Comparison of ENCODE assay signal across 15 mouse cellular contexts in the genomic region with DNA sequence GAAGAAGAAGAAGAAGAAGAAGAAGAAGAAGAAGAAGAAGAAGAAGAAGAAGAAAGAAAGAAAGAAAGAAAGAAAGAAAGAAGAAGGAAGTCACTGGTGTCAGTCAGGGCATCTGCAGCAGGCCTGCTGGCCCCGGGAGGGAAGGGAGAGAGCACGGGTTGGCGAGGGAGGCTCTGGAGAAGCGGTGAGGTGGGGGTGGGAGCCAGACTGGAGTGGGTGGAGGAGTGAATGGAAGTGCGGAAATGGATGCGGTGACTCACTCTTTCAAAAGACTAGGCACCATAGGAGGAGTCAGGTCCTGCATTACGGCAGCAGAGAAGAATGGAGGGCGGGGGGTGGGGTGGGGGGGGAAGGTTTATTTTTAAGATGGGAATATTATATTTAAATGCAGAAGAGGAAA. TPM values are rescaled to one million over a fixed set of nuclear protein-coding genes. Genes with fewer than 3 reads are reported as not detected.
DNase-seq lines count a peak whose midpoint lies in the region; ATAC-seq lines count a peak whose summit lies in the region.
"Had no signal": no experiment of that assay in that cellular context is flagged by ENCODE, and none has a peak within 500 bp of the region (broad histone marks: within the 10 kb centered on the region; RNA-seq: fewer than 3 reads in every experiment).

No protein-coding gene starts in this region.

- H3K9ac ChIP-seq in forebrain, embryonic 13.5 days = no peak overlapping the region
- H3K9ac ChIP-seq in forebrain, embryonic 11.5 days (ENCODE audit: low read length) = no peak overlapping the region
- H3K9ac ChIP-seq: forebrain, postnatal 0 days; hindbrain, embryonic 15.5 days; limb, embryonic 12.5 days had no signal

- H3K4me3 ChIP-seq in forebrain, embryonic 13.5 days = no peak overlapping the region
- H3K4me3 ChIP-seq in forebrain, embryonic 11.5 days (ENCODE audit: low read depth, low read length) = no peak overlapping the region
- H3K4me3 ChIP-seq: hindbrain, embryonic 15.5 days; limb, embryonic 12.5 days had no signal

- intact Hi-C loops in left cerebral cortex, postnatal 36 days (cut with DNase I) = no loop called here

- WGBS in forebrain, embryonic 13.5 days = 77% methylated on average over 8 of the region's 8 CpGs
- 84% methylated on average over 8 of the region's 8 CpGs for WGBS in forebrain, embryonic 11.5 days

- H3K27me3 ChIP-seq in forebrain, embryonic 13.5 days = 0 out of 2 replicates have a peak, but pooled peaks cover 3% of the 10 kb centered on the region
- 0 out of 2 replicates have a peak, but pooled peaks cover 2% of the 10 kb centered on the region for H3K27me3 ChIP-seq in forebrain, embryonic 11.5 days (ENCODE audit: control insufficient read depth, insufficient read depth, low read length)
- H3K27me3 ChIP-seq: hindbrain, embryonic 15.5 days; limb, embryonic 12.5 days; Patski had no signal

- no peaks in the 10 kb centered on the region for H3K9me3 ChIP-seq in forebrain, embryonic 13.5 days (replicated peaks)
- no peaks in the 10 kb centered on the region for H3K9me3 ChIP-seq in forebrain, embryonic 11.5 days (ENCODE audit: control insufficient read depth, low read length)
- H3K9me3 ChIP-seq: hindbrain, embryonic 15.5 days had no signal

- no peak for ATAC-seq in forebrain, embryonic 13.5 days
- no peak for ATAC-seq in forebrain, embryonic 11.5 days (replicated peaks; ENCODE audit: low FRiP score)
- ATAC-seq: forebrain, postnatal 0 days; Patski had no signal

- H3K4me1 ChIP-seq in forebrain, embryonic 13.5 days = peaks cover 22% of the 10 kb centered on the region
- peaks cover 11% of the 10 kb centered on the region; the same call in 1 of the 2 replicates for H3K4me1 ChIP-seq in forebrain, embryonic 11.5 days (replicated peaks; ENCODE audit: control insufficient read depth, insufficient read depth, low read length)

- no peak overlapping the region for H3K4me2 ChIP-seq in forebrain, embryonic 13.5 days
- H3K4me2 ChIP-seq in forebrain, embryonic 11.5 days (ENCODE audit: low read depth, low read length, severe bottlenecking) = no peak overlapping the region
- H3K4me2 ChIP-seq: hindbrain, embryonic 15.5 days; limb, embryonic 12.5 days had no signal

- no peak overlapping the region for H3K27ac ChIP-seq in forebrain, embryonic 13.5 days
- no peak overlapping the region for H3K27ac ChIP-seq in forebrain, embryonic 11.5 days (ENCODE audit: low read depth, low read length)
- H3K27ac ChIP-seq: hindbrain, embryonic 15.5 days; limb, embryonic 12.5 days had no signal

- peak; percentile 36 to 65 for DNase-seq in layer of hippocampus, adult 18-20 months (ENCODE audit: low spot score in 2 of 2)
- DNase-seq in layer of hippocampus, postnatal 10 days (ENCODE audit: low spot score in 2 of 2) = no peak
- DNase-seq in urinary bladder, postnatal 14 days (ENCODE audit: low spot score) = peak; percentile 14
- no peak for DNase-seq in urinary bladder, postnatal 10 days (ENCODE audit: low spot score)
- peak; percentile 46 to 58 for DNase-seq in left cerebral cortex, postnatal 36 days (ENCODE audit: low spot score in 2 of 2)
- DNase-seq in forebrain, embryonic 11.5 days (ENCODE audit: low spot score) = no peak
- DNase-seq: adrenal gland, adult 2 months; cerebellum, adult 8-10 months; forebrain, postnatal 0 days; kidney, adult 11 months; kidney, postnatal 36 days had no signal

- H3K36me3 ChIP-seq in forebrain, embryonic 13.5 days (ENCODE audit: poor library complexity, severe bottlenecking) = no peaks in the 10 kb centered on the region
- no peaks in the 10 kb centered on the region for H3K36me3 ChIP-seq in forebrain, embryonic 11.5 days (ENCODE audit: control insufficient read depth, insufficient read depth, low read length)
- H3K36me3 ChIP-seq: hindbrain, embryonic 15.5 days; limb, embryonic 12.5 days had no signal

RNA-seq across cellular contexts. Expression of a gene that starts 5.6 kb away (rescaled TPM):
- 1 to 10 TPM; 7.2 to 9.9 TPM for total RNA-seq in layer of hippocampus, adult 18-20 months (2021)
- 1 to 10 TPM; 8.6 to 8.9 TPM for total RNA-seq in layer of hippocampus, postnatal 10 days (2021)
- total RNA-seq in left cerebral cortex, postnatal 36 days (2021) = 1 to 10 TPM; 8.0 to 8.8 TPM
- 0.69 and 0.85 TPM in 2 replicates for polyA plus RNA-seq in forebrain, embryonic 13.5 days (2015; fragmentation: Nextera tagmentation; extraction: Ambion mirVana)
- 0.32 and 0.77 TPM in 2 replicates for polyA plus RNA-seq in forebrain, embryonic 11.5 days (2014; fragmentation: Nextera tagmentation; extraction: Ambion mirVana)

RNA-seq across cellular contexts. Expression of a gene that starts 34.9 kb away (rescaled TPM):
- total RNA-seq in layer of hippocampus, adult 18-20 months (2021) = 10 to 100 TPM; 40.9 to 46.9 TPM
- total RNA-seq in layer of hippocampus, postnatal 10 days (2021) = 10 to 100 TPM; 28.7 to 29.9 TPM
- total RNA-seq in left cerebral cortex, postnatal 36 days (2021) = 10 to 100 TPM; 37.1 to 46.0 TPM
- 63.2 and 69.7 TPM in 2 replicates for polyA plus RNA-seq in forebrain, embryonic 13.5 days (2015; fragmentation: Nextera tagmentation; extraction: Ambion mirVana)
- 49.4 TPM in 2 replicates for polyA plus RNA-seq in forebrain, embryonic 11.5 days (2014; fragmentation: Nextera tagmentation; extraction: Ambion mirVana)

RNA-seq across cellular contexts. Expression of a gene that starts 58.1 kb away (rescaled TPM):
- 10 to 100 TPM; 12.6 to 15.0 TPM for total RNA-seq in layer of hippocampus, adult 18-20 months (2021)
- total RNA-seq in layer of hippocampus, postnatal 10 days (2021) = 10 to 100 TPM in 1 of 2 experiments, 1 to 10 TPM in 1; 8.8 to 10.5 TPM
- total RNA-seq in left cerebral cortex, postnatal 36 days (2021) = 10 to 100 TPM; 19.2 to 19.3 TPM
- polyA plus RNA-seq in forebrain, embryonic 13.5 days (2015; fragmentation: Nextera tagmentation; extraction: Ambion mirVana) = 6.2 and 6.8 TPM in 2 replicates
- 5.2 and 5.5 TPM in 2 replicates for polyA plus RNA-seq in forebrain, embryonic 11.5 days (2014; fragmentation: Nextera tagmentation; extraction: Ambion mirVana)

Comparison
In these comparisons a context has a peak if more than half of its experiments do, and no peak if none do; other contexts are left out.
1. DNase-seq: peak in layer of hippocampus, adult 18-20 months (2 of 2), urinary bladder, postnatal 14 days (single experiment) and left cerebral cortex, postnatal 36 days (2 of 2); none in layer of hippocampus, postnatal 10 days (0 of 2), urinary bladder, postnatal 10 days (single experiment) and forebrain, embryonic 11.5 days (single experiment).